Mouse (Mus musculus): ENCODE measurements around the gene Fam209.

Gene Fam209

DNA sequence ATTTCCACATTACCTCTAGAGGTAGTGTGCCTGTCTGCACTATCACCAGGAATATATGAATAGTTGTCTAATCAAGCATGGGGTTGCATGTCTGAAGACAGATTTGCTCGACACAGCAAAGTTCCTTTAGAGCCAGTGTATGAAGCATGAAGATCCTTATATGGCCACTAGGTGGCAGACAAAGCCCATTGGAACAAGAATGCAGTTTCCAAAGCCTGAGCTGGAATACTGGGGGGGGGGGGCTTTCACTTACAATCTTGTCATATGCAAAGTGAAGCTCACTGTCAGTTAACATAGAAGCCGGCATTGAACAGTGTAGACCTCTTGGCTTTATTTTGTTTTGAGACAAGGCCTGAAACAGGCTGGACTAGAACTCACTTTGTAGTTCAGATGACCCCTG is 5.5 kb downstream of the Fam209 start:
- DNase-seq (ENCODE audit: low spot score), result peak; percentile 41

DNA sequence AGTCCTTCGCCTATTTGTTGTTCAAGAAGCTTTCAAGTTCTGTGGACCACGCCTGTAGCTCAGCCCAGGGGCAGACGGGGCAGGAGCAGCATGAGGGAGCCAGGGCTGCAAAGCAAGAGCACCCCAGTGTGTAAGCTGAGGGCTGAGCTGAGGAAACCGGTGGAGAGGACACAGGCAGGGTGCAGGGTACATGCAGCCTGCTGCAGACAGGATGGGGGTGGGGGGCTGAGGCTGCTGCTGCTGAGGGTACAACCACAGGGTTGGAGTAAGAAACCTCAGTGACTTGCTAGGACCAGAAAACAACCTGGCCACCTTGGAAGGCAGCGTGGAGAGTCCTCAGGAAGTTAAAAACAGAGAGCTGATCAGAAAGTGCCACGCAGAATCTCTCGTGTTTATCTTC is 8.0 kb downstream of the Fam209 start:
- no peak for DNase-seq (ENCODE audit: low spot score)

GRCm38 (mm10) chr2:172481654-172482385 is 9.5 kb downstream of the Fam209 start:
- DNase-seq (ENCODE audit: low spot score), result no peak

DNA sequence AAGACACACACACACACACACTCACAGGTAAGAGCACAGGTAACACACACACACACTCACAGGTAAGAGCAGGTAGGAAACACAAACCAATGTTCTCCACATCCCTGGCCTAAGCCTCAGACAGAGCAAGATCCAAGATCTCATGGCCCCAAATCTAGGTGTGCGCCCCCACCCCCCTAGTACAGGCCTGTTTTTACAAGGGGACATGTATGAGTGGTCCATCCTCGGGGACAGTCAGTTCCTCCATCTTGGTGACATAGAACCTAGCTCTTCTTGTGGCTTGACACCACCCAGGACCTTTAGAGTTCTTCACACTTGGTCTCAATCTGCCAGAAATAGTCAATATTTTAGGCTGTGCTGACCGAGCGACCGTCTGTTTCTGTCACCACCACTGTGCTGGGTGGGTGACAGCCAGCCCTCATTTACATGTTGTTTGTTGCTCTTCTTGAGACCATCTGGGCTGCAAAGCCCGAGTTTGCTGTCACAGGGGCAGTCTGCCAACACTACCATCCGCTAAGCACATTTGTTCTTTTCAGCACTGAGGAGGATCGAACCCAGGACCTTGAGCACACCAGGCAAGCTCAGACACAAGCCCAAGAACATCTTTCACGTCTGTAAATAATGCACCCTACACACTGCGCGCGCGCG is 11.6 kb downstream of the Fam209 start:
- DNase-seq (ENCODE audit: low spot score), result no peak

DNA sequence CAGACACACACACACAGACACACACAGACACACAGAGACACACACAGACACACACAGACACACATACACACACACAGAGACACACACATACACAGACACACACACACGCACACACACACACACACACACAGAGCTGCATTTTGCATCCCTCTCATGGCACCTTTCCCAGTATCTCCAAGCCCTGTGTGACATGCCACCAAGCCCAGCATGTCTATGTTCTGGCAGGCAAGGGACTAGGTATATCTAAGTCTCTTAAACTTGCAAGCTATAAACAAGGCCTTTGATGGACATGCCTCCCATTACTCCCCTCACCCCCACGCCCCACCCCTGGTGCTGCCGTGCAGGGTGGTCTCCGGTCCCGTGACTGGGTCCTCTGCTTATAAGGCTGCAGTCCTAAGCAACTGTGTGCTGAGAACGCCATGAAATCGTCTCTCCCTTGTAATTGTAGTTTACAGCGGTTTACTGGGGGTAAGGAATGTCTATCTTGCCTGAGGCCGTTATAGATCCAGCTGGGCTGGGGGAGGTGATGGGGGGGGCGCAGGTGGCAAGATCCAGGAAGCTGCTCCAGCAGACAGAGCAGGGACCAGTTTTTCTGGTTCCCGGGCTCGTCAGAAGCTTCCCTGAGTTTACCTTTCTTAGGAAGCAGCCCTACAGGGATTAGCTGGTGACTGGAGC is 12.5 kb downstream of the Fam209 start:
- DNase-seq (ENCODE audit: low spot score), result peak; percentile 25

GRCm38 (mm10) chr2:172496736-172497345 is 24.5 kb downstream of the Fam209 start:
- DNase-seq (ENCODE audit: low spot score), result no peak

DNA sequence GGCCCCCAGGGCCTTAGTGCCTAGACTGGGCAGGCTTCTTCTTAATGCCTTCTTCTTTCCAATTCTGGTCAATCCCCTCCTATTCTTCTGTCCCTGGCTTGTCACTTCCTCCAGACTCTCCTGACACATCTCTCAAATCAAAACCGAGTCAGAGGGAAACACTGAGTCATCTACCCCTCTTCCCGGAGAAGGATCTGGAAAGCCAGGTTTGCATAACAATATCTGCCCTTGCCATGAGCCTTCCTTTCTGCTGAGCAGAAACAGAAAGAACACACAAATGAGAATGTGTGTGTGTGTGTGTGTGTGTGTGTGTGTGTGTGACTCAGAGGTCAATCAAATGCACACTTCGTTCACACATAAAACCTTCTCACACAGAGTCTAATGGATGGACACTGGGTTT is 26.5 kb downstream of the Fam209 start:
- DNase-seq (ENCODE audit: low spot score), result no peak

GRCm38 (mm10) chr2:172500752-172501316 is 28.5 kb downstream of the Fam209 start:
- no peak for DNase-seq (ENCODE audit: low spot score)

DNA sequence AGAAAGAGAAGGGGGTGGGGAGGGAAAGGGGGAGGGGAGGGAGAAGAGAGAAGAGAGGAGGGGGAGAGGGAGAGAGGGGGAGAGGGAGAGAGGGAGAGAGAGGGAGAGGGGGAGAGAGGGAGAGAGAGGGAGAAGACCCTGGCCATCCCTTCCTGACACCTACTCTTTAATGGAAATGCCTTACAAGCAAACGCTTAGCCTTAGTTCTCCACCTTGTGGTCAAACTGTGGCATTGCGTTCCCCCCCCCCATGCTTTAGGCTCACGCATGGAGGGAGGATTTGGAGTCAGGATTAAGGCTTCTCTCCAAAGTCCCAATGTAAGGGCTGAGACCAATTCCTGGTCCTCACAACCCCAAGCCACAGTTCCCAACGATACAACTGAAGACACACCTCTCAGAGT is 29.0 kb downstream of the Fam209 start:
- no peak for DNase-seq (ENCODE audit: low spot score)

DNA sequence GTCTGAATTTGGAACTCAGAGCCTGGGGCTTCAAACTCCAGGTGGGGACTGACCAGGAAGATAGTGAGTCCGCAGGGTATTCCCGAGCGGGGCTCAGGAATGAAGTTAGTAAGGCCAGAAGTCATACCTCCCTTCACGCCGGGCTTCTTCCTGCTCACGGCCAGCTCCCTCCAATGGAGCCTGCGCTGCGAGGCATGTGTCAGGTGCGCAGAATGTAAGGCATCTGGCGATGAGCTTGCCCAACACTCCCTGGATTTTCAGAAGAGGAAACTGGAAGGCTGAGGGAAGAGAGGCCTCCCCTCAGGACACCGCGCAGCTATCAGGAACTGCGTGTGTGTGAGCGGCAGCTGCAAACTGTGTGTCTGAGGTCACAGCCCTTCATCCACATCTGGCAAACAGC is 29.8 kb downstream of the Fam209 start:
- DNase-seq (ENCODE audit: low spot score), result no peak

GRCm38 (mm10) chr2:172506121-172506520 is 33.8 kb downstream of the Fam209 start:
- DNase-seq (ENCODE audit: low spot score), result no peak

DNA sequence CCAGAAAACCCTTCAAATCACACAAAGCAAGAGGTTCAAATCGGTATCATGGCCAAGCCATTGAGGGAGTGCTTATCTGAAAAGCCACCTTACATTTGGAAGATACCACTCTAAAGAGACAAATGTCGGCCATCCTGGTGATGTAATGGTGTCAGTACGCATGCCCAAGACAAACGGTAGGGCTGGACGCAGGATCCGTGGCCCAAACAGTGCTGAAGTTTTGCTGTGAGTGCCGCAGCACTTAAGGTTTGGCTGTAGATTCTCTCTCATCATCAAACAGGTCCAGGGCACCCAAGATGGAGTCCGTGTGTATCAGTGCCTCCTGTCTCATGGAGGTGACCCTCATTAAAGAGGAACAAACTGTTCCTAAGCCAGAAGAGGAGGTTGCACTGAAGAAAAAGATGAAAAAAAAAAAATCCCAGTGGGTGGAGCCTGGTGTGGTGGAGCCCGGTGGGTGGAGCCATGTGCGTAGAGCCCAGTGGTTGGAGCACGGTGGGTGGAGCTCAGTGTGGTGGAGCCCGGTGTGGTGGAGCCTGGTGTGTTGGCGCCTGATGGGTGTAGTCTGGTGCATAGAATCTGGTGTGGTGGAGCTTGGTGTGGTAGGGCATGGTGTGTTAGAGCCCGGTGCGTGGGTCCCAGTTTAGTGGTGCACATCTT is 37.9 kb downstream of the Fam209 start:
- DNase-seq (ENCODE audit: low spot score), result no peak

GRCm38 (mm10) chr2:172510899-172511298 is 38.6 kb downstream of the Fam209 start:
- DNase-seq (ENCODE audit: low spot score), result no peak

DNA sequence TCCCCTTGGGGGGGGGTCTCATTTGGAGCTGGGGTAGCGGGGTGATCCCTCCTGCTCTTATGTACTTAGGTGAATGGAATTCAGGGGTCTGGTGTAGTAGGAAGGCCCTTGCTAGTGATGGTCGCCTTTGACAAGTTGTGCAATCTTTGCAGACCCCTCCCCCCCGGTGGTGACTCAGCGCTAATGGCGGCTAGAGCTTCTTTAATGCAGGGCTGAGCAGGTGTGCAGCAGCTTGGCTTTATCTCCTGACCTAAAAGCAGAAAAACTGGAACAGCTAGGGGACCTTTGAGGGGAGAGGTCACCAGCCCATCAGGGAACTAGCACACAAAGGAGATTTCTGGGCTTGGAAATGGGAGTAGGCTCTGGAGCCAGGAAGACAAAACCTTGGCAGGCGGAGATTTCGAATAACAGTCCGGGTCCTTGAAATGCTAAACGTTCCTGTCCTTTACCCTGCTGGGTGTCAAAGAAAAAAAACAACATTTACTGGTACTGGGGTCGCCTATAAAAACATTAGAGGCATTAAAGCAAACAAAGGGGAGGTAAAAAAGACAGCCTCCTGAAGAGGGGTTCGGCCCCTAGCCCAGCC is 44.2 kb downstream of the Fam209 start:
- DNase-seq (ENCODE audit: low spot score), result no peak

- no peak for DNase-seq (ENCODE audit: low spot score)
Measured at GRCm38 (mm10) chr2:172520616-172521371, 48.5 kb downstream of the Fam209 start.

DNA sequence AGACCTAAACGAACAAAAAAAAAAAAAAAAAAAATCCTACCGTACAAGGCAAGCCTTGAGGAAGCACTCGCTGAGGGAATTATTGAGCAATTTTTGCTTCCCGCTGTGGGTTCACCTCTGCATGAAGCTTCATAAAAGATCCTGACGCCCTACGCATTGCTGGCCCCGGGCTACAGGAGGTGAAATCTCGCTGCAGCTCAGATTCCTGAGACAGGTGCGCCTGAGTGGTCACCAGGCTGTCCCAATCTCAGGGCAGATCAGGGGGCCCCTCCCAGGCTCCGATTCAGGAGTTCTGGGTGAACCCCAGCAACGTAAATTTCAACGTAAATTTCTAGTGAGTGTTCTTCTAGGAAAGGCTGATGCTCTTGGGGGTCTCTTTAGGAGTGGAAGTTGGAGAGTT is 50.2 kb downstream of the Fam209 start:
- DNase-seq (ENCODE audit: low spot score), result no peak
